Mouse (Mus musculus): ENCODE data around the gene Olfr1441.

- TF ChIP-seq CTCF (IDR thresholded peaks at IDR 0.05) (no peak), POLR2A (IDR thresholded peaks at IDR 0.05; ENCODE audit: insufficient read depth, low read depth, low read length) (no peak), EP300 (IDR thresholded peaks at IDR 0.05; ENCODE audit: insufficient read depth, low read depth, low read length) (no peak)
These were observed 46.9 kb downstream of the Olfr1441 start for GRCm38 (mm10) chr19:12464127-12464526.

Data from heart, adult 2 months (tissue).